Mouse (Mus musculus) neural tube, embryonic 15.5 days (tissue): Measurements from ENCODE around the gene Rplp0. TPM values are rescaled to one million over a fixed set of nuclear protein-coding genes. Genes with fewer than 3 reads are reported as not detected.

Source experiments
- ATAC-seq: fragments of 200-750 bp; cut with Nextera tagmentation; 2 replicates; pipeline ENCODE4 v1.8.0; 2017; ENCODE audit warnings: mild to moderate bottlenecking, moderate TSS enrichment, moderate library complexity; ENCODE audit not compliant: low FRiP score
- H3K27ac ChIP-seq: fragments of 300-500 bp; sonication (generic); replicated peaks from 2 replicates; pipeline ENCODE4 v1.5.1; 2015; ENCODE audit warnings: mild to moderate bottlenecking, inconsistent platforms
- H3K27me3 ChIP-seq: fragments of 300-500 bp; sonication (generic); replicated peaks from 2 replicates; pipeline ENCODE4 v1.6.1; 2015; ENCODE audit warnings: inconsistent platforms
- H3K36me3 ChIP-seq: fragments of 300-500 bp; sonication (generic); 2 replicates; pipeline ENCODE4 v1.6.1; 2015; ENCODE audit warnings: inconsistent platforms
- H3K4me1 ChIP-seq: fragments of 300-500 bp; sonication (generic); 2 replicates; pipeline ENCODE4 v1.6.1; 2015; ENCODE audit warnings: inconsistent platforms
- H3K4me2 ChIP-seq: fragments of 300-500 bp; sonication (generic); 2 replicates; pipeline ENCODE4 v1.6.1; 2015; ENCODE audit warnings: inconsistent platforms, mild to moderate bottlenecking, moderate library complexity
- H3K4me3 ChIP-seq: fragments of 300-500 bp; sonication (generic); replicated peaks from 2 replicates; pipeline ENCODE4 v1.5.1; 2015; ENCODE audit warnings: mild to moderate bottlenecking, inconsistent platforms
- H3K9ac ChIP-seq: fragments of 300-500 bp; sonication (generic); replicated peaks from 2 replicates; pipeline ENCODE4 v1.6.1; 2015; ENCODE audit warnings: mild to moderate bottlenecking, inconsistent platforms
- H3K9me3 ChIP-seq: fragments of 300-500 bp; sonication (generic); replicated peaks from 2 replicates; pipeline ENCODE4 v1.6.1; 2016; ENCODE audit warnings: inconsistent platforms
- WGBS: fragments of 180-500 bp; shearing (Covaris S2); methylation state at CpG from one replicate; pipeline ENCODE4 v1.1.7; 2015; ENCODE audit warnings: mixed read lengths; 5-methylcytosine and 5-hydroxymethylcytosine counted together
- microRNA-seq: library from miRNA; unstranded; fragments of <30 nt; microRNA quantifications from one replicate; pipeline ENCODE4, GENCODE M21; 2017
- polyA plus RNA-seq: library from polyadenylated mRNA; unstranded; fragments of >200 nt; fragmentation: Nextera tagmentation; extraction: Ambion mirVana; gene quantifications from 2 replicates; pipeline ENCODE4 v1.2.1, GENCODE M21; 2015

Rplp0 gene
- polyA plus RNA-seq, 1 experiment from 2014 or later, result 785 TPM

GRCm38 (mm10) chr5:115603561-115603960 is 44.3 kb downstream of the Rplp0 start:
- Histone ChIP-seq H3K4me2 (no peak overlapping the region), H3K9me3 (no peaks in the 10 kb centered on the region), H3K4me1 (no peaks in the 10 kb centered on the region), H3K27ac (no peak overlapping the region), H3K9ac (no peak overlapping the region), H3K4me3 (no peak overlapping the region), H3K36me3 (peaks cover 88% of the 10 kb centered on the region), H3K27me3 (no peaks in the 10 kb centered on the region)
- WGBS, result 97% methylated on average over 6 of the region's 6 CpGs
- ATAC-seq, result no peak

GRCm38 (mm10) chr5:115611566-115611965 is 52.3 kb downstream of the Rplp0 start:
- Histone ChIP-seq H3K27me3 (no peaks in the 10 kb centered on the region), H3K9me3 (no peaks in the 10 kb centered on the region), H3K4me3 (no peak overlapping the region), H3K27ac (no peak overlapping the region), H3K4me2 (no peak overlapping the region), H3K4me1 (no peaks in the 10 kb centered on the region), H3K9ac (no peak overlapping the region), H3K36me3 (peaks cover 97% of the 10 kb centered on the region)
- WGBS, result 93% methylated on average over 11 of the region's 11 CpGs
- no peak for ATAC-seq

Small RNA genes within 50 kb of the gene (microRNA-seq; reads per million reads assigned to microRNA genes)
- gene Mir7029, result 0.52 reads per million

Other genes starting within 250 kb of the Rplp0 start
- gene Srsf9, start 232.3 kb upstream of the Rplp0 start, polyA plus RNA-seq, result 138 and 154 TPM in 2 replicates
- 32.2 and 37.0 TPM in 2 replicates for gene Gatc, start 218.3 kb upstream of the Rplp0 start, polyA plus RNA-seq
- gene Triap1, start 218.2 kb upstream of the Rplp0 start, polyA plus RNA-seq, result 56.1 and 56.8 TPM in 2 replicates
- 1,223 and 1,358 TPM in 2 replicates for gene Cox6a1, start 210.5 kb upstream of the Rplp0 start, polyA plus RNA-seq
- gene Msi1, start 129.9 kb upstream of the Rplp0 start, polyA plus RNA-seq, result 29.4 and 37.9 TPM in 2 replicates
- 0.81 and 1.1 TPM in 2 replicates for gene Pla2g1b, start 93.2 kb upstream of the Rplp0 start, polyA plus RNA-seq
- 31.0 and 37.1 TPM in 2 replicates for gene Sirt4, start 74.7 kb upstream of the Rplp0 start, polyA plus RNA-seq
- 21.3 and 28.2 TPM in 2 replicates for gene Pxn, start 52.8 kb upstream of the Rplp0 start, polyA plus RNA-seq
- gene Gcn1l1, start 5.8 kb downstream of the Rplp0 start, polyA plus RNA-seq, result 35.7 and 37.6 TPM in 2 replicates
- gene Rab35, start 72.4 kb downstream of the Rplp0 start, polyA plus RNA-seq, result 20.8 and 21.1 TPM in 2 replicates
- gene Bicdl1, start 172.2 kb downstream of the Rplp0 start, polyA plus RNA-seq, result 35.0 and 44.0 TPM in 2 replicates